Mouse (Mus musculus): ENCODE results near the gene Klf12.
A peak's percentile ranks its signal among the peaks of the same experiment; 100 is the strongest.

The Klf12 gene

DNA sequence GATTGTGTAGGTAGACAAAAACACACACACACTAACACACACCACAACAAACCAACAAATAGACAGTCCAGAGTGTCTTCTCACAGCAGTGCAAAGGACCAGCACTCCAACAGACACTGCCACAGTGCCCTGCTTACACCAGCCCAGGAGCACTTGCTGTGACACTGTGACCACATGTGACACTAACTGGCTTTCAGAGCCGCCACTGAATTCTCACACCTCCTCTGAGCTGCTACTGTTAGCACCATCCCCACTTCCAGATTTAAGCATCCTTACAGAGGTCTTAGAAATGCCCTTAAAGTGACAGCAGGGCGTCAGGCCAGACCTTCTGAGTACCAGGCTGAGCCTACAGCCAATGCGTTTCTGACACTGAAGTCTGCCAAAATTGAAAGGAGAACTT, 48.7 kb downstream of the Klf12 start:
- no peak for DNase-seq (ENCODE audit: low spot score in 2 of 2)

DNA sequence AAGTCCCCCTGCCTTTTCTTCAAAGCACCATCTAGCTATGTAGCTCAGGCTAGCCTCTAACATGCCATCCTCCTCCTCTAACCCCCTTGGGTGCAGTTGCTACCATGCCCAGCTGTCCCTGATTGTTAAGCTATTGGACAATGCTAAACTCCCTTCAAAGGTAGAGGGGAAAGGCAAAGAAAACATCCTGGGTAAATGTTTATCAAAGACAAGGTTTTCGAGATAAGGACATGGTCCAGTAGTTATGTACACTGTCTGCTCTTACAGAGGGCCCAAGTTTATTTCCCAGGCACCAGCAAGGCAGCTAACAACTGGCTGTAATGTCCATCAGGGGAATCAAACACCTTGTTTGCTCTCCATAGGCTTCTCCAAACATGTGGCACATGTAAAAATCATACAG, 53.1 kb downstream of the Klf12 start:
- DNase-seq (ENCODE audit: low spot score in 2 of 2) = no peak

GRCm38 (mm10) chr14:100228120-100228519, 56.4 kb downstream of the Klf12 start:
- no peak for DNase-seq (ENCODE audit: low spot score in 2 of 2)

DNA sequence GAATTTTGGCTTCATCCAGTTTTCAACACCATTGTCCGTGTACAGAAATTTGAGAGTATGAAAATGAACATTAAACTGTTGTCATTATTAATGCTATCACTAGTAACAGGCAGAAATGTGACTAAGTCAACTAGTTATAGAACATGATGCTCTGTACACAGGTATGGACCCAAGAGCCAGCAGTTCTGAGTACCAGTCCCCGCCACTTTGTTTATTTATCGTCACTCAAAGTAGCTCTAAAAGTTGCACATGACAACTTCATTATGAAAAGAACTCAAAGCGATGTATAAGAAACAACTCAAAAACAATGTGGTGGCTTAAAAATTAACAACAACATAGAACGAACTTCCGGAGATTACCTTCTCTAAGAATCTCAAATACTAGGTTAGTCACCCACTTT, 56.8 kb downstream of the Klf12 start:
- DNase-seq (ENCODE audit: low spot score in 2 of 2) = no peak

- DNase-seq (ENCODE audit: low spot score in 2 of 2) = no peak
Observed at GRCm38 (mm10) chr14:100224151-100224550, 60.3 kb downstream of the Klf12 start.

DNA sequence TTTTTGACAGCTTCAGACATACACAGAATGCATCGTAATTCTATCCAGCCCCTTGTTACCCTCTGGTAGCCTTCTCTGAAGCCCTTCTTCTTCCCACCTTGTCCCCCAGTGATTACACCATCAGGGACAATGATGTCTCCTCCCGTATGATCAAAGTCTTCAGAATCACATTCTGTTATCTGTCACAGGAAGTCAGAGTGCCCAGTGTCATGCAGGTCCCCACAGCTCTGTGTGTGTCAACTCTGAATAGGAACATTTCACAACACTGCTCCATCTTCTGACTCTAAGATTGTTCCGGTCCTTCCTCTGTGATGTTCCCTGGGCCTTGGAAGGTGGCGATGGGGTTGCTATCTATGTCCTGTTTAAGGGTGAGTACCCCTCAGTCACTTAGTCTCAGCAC, 62.2 kb downstream of the Klf12 start:
- no peak for DNase-seq (ENCODE audit: low spot score in 2 of 2)

GRCm38 (mm10) chr14:100215213-100215785, 69.2 kb downstream of the Klf12 start:
- DNase-seq (ENCODE audit: low spot score in 2 of 2) = no peak

GRCm38 (mm10) chr14:100213066-100213465, 71.4 kb downstream of the Klf12 start:
- peak; percentile 23 to 54 for DNase-seq (ENCODE audit: low spot score in 2 of 2)

- no peak for DNase-seq (ENCODE audit: low spot score in 2 of 2)
Observed at GRCm38 (mm10) chr14:100211826-100212117, 72.7 kb downstream of the Klf12 start.

GRCm38 (mm10) chr14:100211036-100211825, 73.2 kb downstream of the Klf12 start:
- DNase-seq (ENCODE audit: low spot score in 2 of 2) = peak; percentile 55 to 70

DNA sequence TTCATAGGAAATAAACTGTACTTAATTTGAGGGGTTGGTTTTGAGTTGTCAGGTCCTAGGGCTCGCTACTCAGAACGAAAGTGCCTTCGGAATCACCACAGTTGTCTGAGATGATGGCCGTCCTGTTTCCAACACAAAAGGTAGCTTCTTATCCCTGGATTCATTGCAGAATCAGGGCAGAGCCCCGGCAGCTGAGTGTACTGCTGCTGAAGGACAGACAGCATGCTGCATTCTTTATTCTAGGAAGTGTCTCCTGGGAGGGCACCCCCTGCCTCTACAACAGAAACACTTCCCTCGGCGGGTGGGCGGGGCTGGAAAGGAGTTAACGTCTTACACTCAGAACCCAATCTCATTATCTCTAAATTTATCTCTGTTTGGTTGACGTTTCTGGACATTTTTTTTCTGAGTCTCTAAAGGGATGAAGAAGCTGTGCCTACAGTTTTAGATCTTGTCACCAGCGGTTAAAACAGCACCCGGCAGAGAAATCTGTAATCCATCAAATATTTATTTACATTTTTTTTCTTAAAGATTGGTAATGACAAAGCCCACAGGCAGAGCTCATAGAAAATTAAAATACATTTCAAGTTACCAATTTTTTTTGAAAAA, 74.6 kb downstream of the Klf12 start:
- peak; percentile 13 to 14 for DNase-seq (ENCODE audit: low spot score in 2 of 2)

DNA sequence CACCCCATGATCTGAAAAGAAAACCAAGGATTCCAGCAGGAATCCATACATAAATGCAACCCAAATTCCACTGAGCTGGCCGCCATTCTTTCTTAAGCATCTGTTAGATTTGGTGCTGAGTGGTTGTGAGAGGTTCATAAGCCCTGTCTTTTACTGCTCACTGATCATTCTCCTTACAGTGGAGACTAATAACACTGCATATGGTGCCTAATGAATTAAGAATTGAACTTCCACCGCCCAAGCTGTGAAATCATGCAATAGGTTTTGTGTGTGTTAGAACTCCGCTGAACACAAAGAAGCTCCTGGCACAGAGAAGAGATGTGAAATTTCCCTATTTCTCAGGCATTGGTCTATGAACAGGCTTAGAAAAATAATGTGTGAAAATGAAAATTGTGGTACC, 77.4 kb downstream of the Klf12 start:
- DNase-seq (ENCODE audit: low spot score in 2 of 2) = no peak

- DNase-seq (ENCODE audit: low spot score in 2 of 2) = no peak
Observed at GRCm38 (mm10) chr14:100206207-100206606, 78.3 kb downstream of the Klf12 start.

DNA sequence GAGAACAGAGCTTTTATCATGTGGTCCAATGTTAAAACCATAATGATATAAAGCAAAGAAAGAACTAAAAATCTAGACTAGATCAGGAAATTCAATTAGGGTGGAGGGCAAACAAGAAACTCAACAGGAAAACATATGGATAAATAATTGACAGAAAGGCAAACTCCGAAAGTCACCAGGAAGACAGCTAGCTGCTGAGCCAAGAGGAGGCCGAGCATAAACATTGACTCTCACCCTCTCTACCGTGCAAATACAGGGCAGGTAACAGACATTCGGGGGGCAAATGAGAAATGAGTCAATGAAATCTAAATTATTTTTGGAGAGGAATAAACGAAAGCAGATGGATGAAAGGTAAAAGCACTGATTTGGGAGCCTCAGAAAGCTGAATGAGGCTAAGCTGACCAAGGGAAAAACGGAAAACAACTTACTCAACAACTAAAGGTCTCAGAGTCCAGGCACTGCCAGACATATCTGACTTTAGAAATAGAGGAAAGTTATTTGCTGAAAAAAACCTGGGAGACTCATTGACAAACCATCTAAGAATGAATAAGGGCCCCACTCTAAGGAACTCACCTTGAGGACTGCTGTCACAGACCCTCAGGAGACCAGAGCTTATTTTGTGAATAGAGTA, 84.3 kb downstream of the Klf12 start:
- DNase-seq (ENCODE audit: low spot score in 2 of 2) = no peak

DNA sequence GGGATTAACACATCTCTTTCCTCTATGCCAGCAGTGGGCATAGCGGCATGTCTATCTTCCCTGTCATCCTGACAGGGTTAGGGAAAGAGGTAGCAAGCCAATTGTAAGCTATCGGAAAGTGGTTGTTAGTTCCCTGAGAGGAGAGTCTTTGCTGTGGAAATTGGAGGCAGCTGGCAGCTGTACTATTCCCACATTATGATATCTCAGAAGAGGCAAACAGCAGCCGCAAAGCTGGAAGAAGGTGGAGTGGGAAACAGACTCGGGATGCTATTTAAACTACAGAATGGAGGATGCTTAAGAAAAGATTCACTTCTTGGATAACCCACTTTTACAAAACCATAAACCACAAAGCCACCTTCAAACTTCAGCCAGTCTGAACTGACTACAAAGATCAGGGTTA, 85.8 kb downstream of the Klf12 start:
- no peak for DNase-seq (ENCODE audit: low spot score in 2 of 2)

DNA sequence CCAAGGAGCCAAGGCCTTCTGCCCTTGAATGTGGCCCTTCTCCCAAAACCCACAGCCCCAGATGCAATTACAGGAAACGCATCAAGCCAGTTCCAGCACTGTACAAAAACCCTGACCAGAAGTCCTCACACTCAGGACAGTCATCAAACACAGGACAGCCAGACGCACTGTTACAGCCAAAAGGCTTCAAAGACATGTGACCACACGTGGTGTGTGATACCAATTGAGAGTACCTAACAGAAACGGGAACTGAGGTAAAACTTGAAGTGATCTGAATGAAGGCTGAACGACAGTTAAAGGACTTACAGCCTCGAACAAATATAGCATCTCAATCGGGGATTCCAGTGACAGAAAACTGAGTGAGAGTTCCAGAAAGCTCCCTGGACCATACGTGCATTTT, 87.3 kb downstream of the Klf12 start:
- DNase-seq (ENCODE audit: low spot score in 2 of 2) = no peak

DNA sequence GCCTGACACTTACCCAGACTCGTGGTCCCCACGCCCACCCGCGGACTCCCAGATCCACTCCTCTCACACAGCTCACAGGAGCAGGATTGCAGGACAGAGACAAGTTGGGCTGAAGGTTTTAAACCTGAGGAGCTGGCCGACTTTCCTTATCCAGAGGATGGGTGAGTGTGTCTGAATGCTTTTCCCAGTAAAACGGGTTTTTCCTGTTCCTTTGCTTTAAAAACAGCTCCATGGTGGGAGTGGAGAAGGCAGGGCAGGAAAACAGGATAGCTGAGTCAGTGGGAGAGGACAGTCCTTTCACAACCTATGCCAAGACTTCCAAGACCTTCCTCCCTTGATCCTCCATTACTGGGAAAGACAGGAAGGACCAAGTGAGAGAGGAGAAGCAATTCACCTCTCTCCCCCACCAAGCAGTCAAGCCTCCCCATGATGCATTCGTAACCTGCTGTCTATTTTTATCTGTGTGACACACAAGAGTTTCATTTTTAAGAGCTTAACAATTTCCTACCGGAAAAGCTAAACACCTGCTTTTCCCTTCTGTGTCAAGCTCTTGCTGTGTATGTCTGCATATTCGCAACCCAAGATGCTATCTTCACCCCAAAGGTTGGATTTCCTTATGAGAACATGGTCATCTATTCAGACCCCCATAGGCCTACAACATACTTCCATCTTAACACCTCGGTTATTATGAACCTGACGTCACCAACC, 94.8 kb downstream of the Klf12 start:
- DNase-seq (ENCODE audit: low spot score in 2 of 2) = no peak

GRCm38 (mm10) chr14:100187372-100187771, 97.1 kb downstream of the Klf12 start:
- DNase-seq (ENCODE audit: low spot score in 2 of 2) = no peak

- DNase-seq (ENCODE audit: low spot score in 2 of 2) = no peak
Observed at GRCm38 (mm10) chr14:100177796-100178195, 106.7 kb downstream of the Klf12 start.

GRCm38 (mm10) chr14:100165075-100165474, 119.4 kb downstream of the Klf12 start:
- no peak for DNase-seq (ENCODE audit: low spot score in 2 of 2)

DNA sequence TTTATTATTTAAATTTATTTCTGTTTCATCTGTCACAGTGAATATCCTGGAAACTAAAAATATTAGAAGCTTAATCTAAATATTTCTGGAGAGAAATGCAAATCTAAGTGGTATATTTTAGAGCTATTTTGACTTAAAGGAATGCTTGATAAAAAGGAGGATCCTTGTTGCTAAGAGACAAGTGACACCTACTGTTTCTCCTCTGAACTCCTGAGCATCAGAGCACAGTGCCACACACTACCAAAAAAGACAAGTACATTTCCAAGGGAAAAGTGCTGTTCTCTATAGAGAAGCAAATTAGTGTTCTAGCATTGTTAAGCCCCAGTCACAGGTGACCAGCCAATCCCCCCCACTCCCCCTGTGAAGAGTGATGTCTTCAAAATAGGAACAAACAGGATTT, 127.8 kb downstream of the Klf12 start:
- DNase-seq (ENCODE audit: low spot score in 2 of 2) = no peak

GRCm38 (mm10) chr14:100147666-100148065, 136.8 kb downstream of the Klf12 start:
- DNase-seq (ENCODE audit: low spot score in 2 of 2) = no peak

Measured in frontal cortex, postnatal 14 days (tissue).